Mouse (Mus musculus): ENCODE results near the gene Ndn. TPM values are rescaled to one million over a fixed set of nuclear protein-coding genes. Genes with fewer than 3 reads are reported as not detected.

The Ndn gene
- polyA plus RNA-seq, 1 experiment from 2014 or later, result 536 TPM

DNA sequence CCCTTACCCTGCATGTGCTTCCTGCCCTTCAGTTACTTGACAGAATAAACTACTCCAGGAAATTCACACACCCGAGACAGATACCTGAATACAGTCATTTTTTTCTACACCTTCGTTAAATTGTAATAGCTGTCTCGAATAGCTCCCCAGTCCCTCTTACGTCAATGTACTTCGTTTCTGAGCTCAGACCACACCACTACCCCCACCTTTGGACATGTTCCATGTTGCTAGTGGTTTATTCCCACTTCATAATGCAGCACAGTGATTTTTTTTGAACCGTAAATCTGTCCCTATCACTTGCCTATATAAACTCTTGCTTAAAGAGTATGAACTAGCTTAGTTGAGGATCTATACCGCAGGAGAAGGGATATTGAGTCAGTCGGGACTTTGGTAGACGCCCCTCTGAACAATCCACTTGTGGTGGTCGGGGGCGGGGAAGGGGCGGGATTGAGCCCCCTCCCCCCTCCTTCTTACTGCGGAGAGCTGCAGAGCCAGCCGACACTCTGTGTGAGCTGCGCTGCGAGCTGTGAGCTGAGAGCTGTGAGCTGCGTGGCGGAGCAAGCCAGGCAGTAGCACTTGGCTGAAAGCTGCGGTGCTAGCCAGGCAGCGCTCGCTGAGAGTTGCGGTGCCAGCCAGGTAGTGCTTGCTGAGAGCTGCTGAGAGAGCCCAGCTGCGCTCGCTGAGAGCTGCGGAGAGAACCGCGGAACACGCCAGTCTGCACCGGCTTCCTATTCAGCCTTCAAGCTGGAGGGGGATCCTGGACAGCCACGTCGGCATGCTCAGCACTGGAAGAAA is 30.3 kb downstream of the Ndn start, which contains the start of gene Magel2:
Gene Magel2, plus strand, starts transcription at position 501 of the 795 bp plus-strand sequence.
- Histone ChIP-seq H3K27me3 (no peaks in the 10 kb centered on the region), H3K27ac (peak within 1 kb of the TSS; percentile 81), H3K9me3 (no peaks in the 10 kb centered on the region), H3K36me3 (peaks cover 13% of the 10 kb centered on the region; the same call in 1 of the 2 replicates), H3K9ac (replicated peaks) (peak within 1 kb of the TSS; percentile 87), H3K4me2 (replicated peaks) (peak within 1 kb of the TSS; percentile 65), H3K4me3 (replicated peaks) (peak within 1 kb of the TSS; percentile 58), H3K4me1 (replicated peaks) (peaks cover 23% of the 10 kb centered on the region)
- WGBS, result 28% methylated on average over 31 of the region's 31 CpGs
- peak; percentile 95 for ATAC-seq

DNA sequence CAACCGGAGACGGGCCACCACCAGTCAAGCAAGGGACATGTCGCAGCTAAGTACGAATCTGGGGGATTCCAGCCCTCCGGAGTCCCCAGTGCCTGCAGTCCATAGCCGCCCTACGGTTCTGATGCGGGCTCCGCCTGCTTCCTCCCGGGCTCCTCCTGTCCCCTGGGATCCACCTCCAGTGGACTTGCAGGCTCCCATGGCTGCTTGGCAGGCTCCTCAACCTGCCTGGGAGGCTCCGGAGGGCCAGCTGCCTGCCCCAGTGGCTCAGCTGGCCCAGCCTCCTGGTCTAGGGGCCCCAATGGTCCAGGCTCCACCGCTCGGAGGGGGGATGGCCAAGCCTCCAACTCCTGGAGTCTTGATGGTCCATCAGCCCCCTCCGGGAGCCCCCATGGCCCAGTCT is 30.9 kb downstream of the Ndn start:
- Histone ChIP-seq H3K27me3 (no peaks in the 10 kb centered on the region), H3K9ac (replicated peaks) (peak overlapping the region; percentile 87), H3K4me2 (replicated peaks) (peak overlapping the region; percentile 65), H3K4me3 (replicated peaks) (peak overlapping the region; percentile 58), H3K9me3 (no peaks in the 10 kb centered on the region), H3K36me3 (peaks cover 13% of the 10 kb centered on the region; the same call in 1 of the 2 replicates), H3K27ac (peak overlapping the region; percentile 81), H3K4me1 (replicated peaks) (peaks cover 23% of the 10 kb centered on the region)
- 39% methylated on average over 14 of the region's 14 CpGs for WGBS
- ATAC-seq, result peak; percentile 48; the same call in 1 of the 2 replicates

DNA sequence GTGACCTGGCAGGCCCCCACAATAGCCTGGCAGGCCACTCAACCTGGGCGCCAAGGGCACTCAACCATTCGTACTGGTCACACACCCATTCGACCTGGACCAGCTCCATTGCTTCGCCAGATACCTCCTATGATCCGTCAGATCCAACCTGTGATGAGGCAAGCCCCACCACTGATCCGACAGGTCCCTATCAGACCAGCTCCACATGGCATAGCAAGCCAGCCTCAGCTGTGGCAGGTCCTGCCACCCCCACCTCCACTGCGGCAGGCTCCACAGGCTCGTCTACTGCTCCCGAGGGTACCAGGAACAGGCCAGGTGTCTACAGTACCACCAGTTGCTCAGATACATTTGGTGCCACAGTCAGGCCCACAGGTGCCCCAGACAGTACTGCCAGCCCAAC is 32.2 kb downstream of the Ndn start:
- H3K9me3 ChIP-seq, result no peaks in the 10 kb centered on the region
- 0 out of 2 replicates have a peak overlapping the region, but pooled peaks have one; percentile 81 for H3K27ac ChIP-seq
- H3K4me2 ChIP-seq (replicated peaks), result peak overlapping the region; percentile 65
- peaks cover 13% of the 10 kb centered on the region; the same call in 1 of the 2 replicates for H3K36me3 ChIP-seq
- ATAC-seq, result no peak
- H3K27me3 ChIP-seq, result no peaks in the 10 kb centered on the region
- peak overlapping the region; percentile 58 for H3K4me3 ChIP-seq (replicated peaks)
- peak overlapping the region; percentile 87 for H3K9ac ChIP-seq (replicated peaks)
- 85% methylated on average over 9 of the region's 9 CpGs for WGBS
- peaks cover 23% of the 10 kb centered on the region for H3K4me1 ChIP-seq (replicated peaks)

GRCm38 (mm10) chr7:62382391-62382790 is 36.0 kb downstream of the Ndn start:
- WGBS, result 8% methylated on average over 2 of the region's 2 CpGs
- ATAC-seq, result peak; percentile 25; the same call in 1 of the 2 replicates

DNA sequence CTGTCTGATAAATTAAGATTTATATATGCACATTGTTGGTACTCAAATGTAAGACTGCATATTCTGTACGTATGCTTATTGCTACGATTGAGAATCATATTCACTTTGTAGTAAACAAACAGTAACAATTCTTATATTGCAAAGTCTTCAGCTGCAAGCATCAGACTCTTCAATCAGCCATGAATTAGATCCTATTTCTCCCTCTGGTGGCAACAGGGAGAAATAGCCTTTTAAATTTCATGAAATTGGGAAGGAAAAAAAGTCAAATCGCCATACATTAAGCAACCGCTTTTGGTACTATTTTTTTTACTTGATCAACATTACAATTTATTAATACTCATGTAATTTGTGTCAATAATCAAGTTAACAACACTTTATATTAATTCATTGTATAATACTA is 41.9 kb downstream of the Ndn start:
- Histone ChIP-seq H3K36me3 (no peaks in the 10 kb centered on the region), H3K9ac (replicated peaks) (no peak overlapping the region), H3K27me3 (no peaks in the 10 kb centered on the region), H3K4me1 (replicated peaks) (0 out of 2 replicates have a peak, but pooled peaks cover 6% of the 10 kb centered on the region), H3K27ac (no peak overlapping the region), H3K9me3 (peaks cover 3% of the 10 kb centered on the region; the same call in 1 of the 2 replicates), H3K4me3 (replicated peaks) (no peak overlapping the region), H3K4me2 (replicated peaks) (no peak overlapping the region)
- ATAC-seq, result no peak
- 42% methylated on average over 4 of the region's 4 CpGs for WGBS

More at GRCm38 (mm10) chr7:62382391-62382790, 36.0 kb downstream of the Ndn start:
- no peak overlapping the region for H3K27ac ChIP-seq
- H3K4me3 ChIP-seq (replicated peaks), result no peak overlapping the region
- no peak overlapping the region for H3K4me2 ChIP-seq (replicated peaks)
- H3K27me3 ChIP-seq, result no peaks in the 10 kb centered on the region
- peaks cover 3% of the 10 kb centered on the region; the same call in 1 of the 2 replicates for H3K9me3 ChIP-seq
- no peak overlapping the region for H3K9ac ChIP-seq (replicated peaks)
- peaks cover 23% of the 10 kb centered on the region for H3K4me1 ChIP-seq (replicated peaks)
- H3K36me3 ChIP-seq, result peaks cover 13% of the 10 kb centered on the region; the same call in 1 of the 2 replicates

GRCm38 (mm10) chr7:62392202-62392601 is 45.8 kb downstream of the Ndn start:
- 33% methylated on average over 1 of the region's 1 CpGs for WGBS
- H3K4me2 ChIP-seq (replicated peaks), result no peak overlapping the region
- no peaks in the 10 kb centered on the region for H3K27me3 ChIP-seq
- H3K9me3 ChIP-seq, result no peaks in the 10 kb centered on the region
- H3K36me3 ChIP-seq, result no peaks in the 10 kb centered on the region
- H3K9ac ChIP-seq (replicated peaks), result no peak overlapping the region
- no peak for ATAC-seq
- H3K4me1 ChIP-seq (replicated peaks), result 0 out of 2 replicates have a peak, but pooled peaks cover 6% of the 10 kb centered on the region
- H3K4me3 ChIP-seq (replicated peaks), result no peak overlapping the region
- no peak overlapping the region for H3K27ac ChIP-seq

Other genes with a start within 250 kb of the Ndn start
- gene Magel2, start 30.4 kb downstream of the Ndn start, polyA plus RNA-seq (2015; fragmentation: Nextera tagmentation; extraction: Ambion mirVana), result 26.8 and 29.6 TPM in 2 replicates
- gene Mkrn3, start 73.6 kb downstream of the Ndn start, polyA plus RNA-seq (2015; fragmentation: Nextera tagmentation; extraction: Ambion mirVana), result 23.5 and 26.4 TPM in 2 replicates
- 33.4 and 38.8 TPM in 2 replicates for gene Peg12, start 117.9 kb downstream of the Ndn start, polyA plus RNA-seq (2015; fragmentation: Nextera tagmentation; extraction: Ambion mirVana)